Mouse (Mus musculus) lung, postnatal 0 days (tissue): Measurements from ENCODE around the gene Pigm. TPM values are rescaled to one million over a fixed set of nuclear protein-coding genes. Genes with fewer than 3 reads are reported as not detected.

Experiments used
- ATAC-seq: fragments of 200-750 bp; cut with Nextera tagmentation; 2 replicates; pipeline ENCODE4 v1.8.0; 2017; ENCODE audit warnings: moderate library complexity
- DNase-seq: peaks from one replicate; pipeline ENCODE4 v3.0.0-alpha.2; 2016; ENCODE audit warnings: low spot score
- H3K27ac ChIP-seq: fragments of 300-500 bp; sonication (generic); 2 replicates; pipeline ENCODE4 v1.5.1; 2014; ENCODE audit warnings: antibody characterized with exemption, mild to moderate bottlenecking, low read length, mixed read lengths
- H3K27me3 ChIP-seq: fragments of 300-500 bp; sonication (generic); replicated peaks from 2 replicates; pipeline ENCODE4 v1.6.1; 2014; ENCODE audit warnings: low read length, mixed read lengths; ENCODE audit not compliant: insufficient read depth
- H3K36me3 ChIP-seq: fragments of 300-500 bp; sonication (generic); 2 replicates; pipeline ENCODE4 v1.6.1; 2014; ENCODE audit warnings: low read length, mixed read lengths; ENCODE audit not compliant: insufficient read depth
- H3K4me1 ChIP-seq: fragments of 300-500 bp; sonication (generic); 2 replicates; pipeline ENCODE4 v1.6.1; 2014; ENCODE audit warnings: antibody characterized with exemption, low read depth, low read length, mixed read lengths; ENCODE audit not compliant: insufficient read depth
- H3K4me2 ChIP-seq: fragments of 300-500 bp; sonication (generic); replicated peaks from 2 replicates; pipeline ENCODE4 v1.6.1; 2014; ENCODE audit warnings: low read depth, mild to moderate bottlenecking, low read length, moderate library complexity, mixed read lengths
- H3K4me3 ChIP-seq: fragments of 300-500 bp; sonication (generic); 2 replicates; pipeline ENCODE4 v1.5.1; 2014; ENCODE audit warnings: low read depth, low read length
- H3K9ac ChIP-seq: fragments of 300-500 bp; sonication (generic); replicated peaks from 2 replicates; pipeline ENCODE4 v1.6.1; 2014; ENCODE audit warnings: low read depth, mild to moderate bottlenecking
- H3K9me3 ChIP-seq: fragments of 300-500 bp; sonication (generic); 2 replicates; pipeline ENCODE4 v1.6.1; 2016; ENCODE audit warnings: low read length, mixed read lengths
- CTCF ChIP-seq: IDR thresholded peaks from 2 replicates; pipeline ENCODE4 v1.5.1; 2016; ENCODE audit warnings: antibody characterized with exemption, mild to moderate bottlenecking
- EP300 ChIP-seq: IDR thresholded peaks from 2 replicates; pipeline ENCODE4 v1.6.1; 2016; ENCODE audit warnings: antibody characterized with exemption, mild to moderate bottlenecking, control low read depth
- WGBS: fragments of 180-500 bp; shearing (Covaris S2); extraction: QIAGEN DNeasy Blood & Tissue Kit; methylation state at CpG from one replicate; pipeline ENCODE4 v1.1.7; 2014; 5-methylcytosine and 5-hydroxymethylcytosine counted together
- polyA plus RNA-seq: library from polyadenylated mRNA; unstranded; fragments of >200 nt; fragmentation: Nextera tagmentation; extraction: Ambion mirVana; gene quantifications from 2 replicates; pipeline ENCODE4 v1.2.1, GENCODE M21; 2015

Pigm gene
- polyA plus RNA-seq, 1 experiment from 2014 or later: 3.5 TPM

- WGBS: 57% methylated on average over 1 of the region's 1 CpGs
- Histone ChIP-seq H3K36me3 (no peaks in the 10 kb centered on the region), H3K27ac (no peak overlapping the region), H3K4me3 (no peak overlapping the region), H3K9me3 (no peaks in the 10 kb centered on the region), H3K27me3 (no peaks in the 10 kb centered on the region), H3K4me1 (no peaks in the 10 kb centered on the region; the same call in 1 of the 2 replicates), H3K4me2 (no peak overlapping the region), H3K9ac (no peak overlapping the region)
- no peak for DNase-seq
- no peak for TF ChIP-seq CTCF
- no peak for TF ChIP-seq EP300
- no peak for ATAC-seq
These were observed 50.1 kb downstream of the Pigm start for GRCm38 (mm10) chr1:172426419-172426818.

DNA sequence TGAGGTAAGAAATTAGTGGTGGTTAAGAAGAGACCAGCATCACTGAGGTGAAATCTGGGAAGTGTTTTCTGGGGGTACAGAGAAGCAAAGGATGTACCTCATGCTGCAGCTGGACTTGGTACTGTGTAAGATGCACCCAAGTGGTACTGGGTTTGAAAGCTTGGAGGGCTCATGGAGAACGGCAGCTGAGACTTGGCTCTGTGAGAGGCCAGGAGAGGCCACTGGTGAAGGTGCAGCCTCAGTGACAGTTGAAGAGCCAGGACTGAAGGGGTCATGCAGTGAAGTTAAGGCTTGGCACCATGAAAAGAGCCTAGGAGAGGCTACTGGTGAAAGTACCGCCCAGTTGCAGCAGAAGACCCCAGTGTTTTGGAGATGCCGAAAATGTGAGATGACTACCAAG, 51.5 kb downstream of the Pigm start:
- Histone ChIP-seq H3K4me3 (no peak overlapping the region), H3K27me3 (no peaks in the 10 kb centered on the region), H3K4me1 (peaks cover 4% of the 10 kb centered on the region; the same call in 1 of the 2 replicates), H3K27ac (no peak overlapping the region), H3K9me3 (no peaks in the 10 kb centered on the region), H3K4me2 (no peak overlapping the region), H3K9ac (no peak overlapping the region), H3K36me3 (no peaks in the 10 kb centered on the region)
- TF ChIP-seq EP300 (no peak), CTCF (no peak)
- WGBS: 88% methylated on average over 3 of the region's 3 CpGs
- no peak for DNase-seq
- ATAC-seq: no peak

GRCm38 (mm10) chr1:172428614-172429013, 52.3 kb downstream of the Pigm start:
- 52% methylated on average over 1 of the region's 1 CpGs for WGBS
- Histone ChIP-seq H3K4me1 (peaks cover 4% of the 10 kb centered on the region; the same call in 1 of the 2 replicates), H3K27me3 (no peaks in the 10 kb centered on the region), H3K27ac (no peak overlapping the region), H3K4me3 (no peak overlapping the region), H3K9ac (no peak overlapping the region), H3K9me3 (no peaks in the 10 kb centered on the region), H3K4me2 (no peak overlapping the region), H3K36me3 (no peaks in the 10 kb centered on the region)
- no peak for TF ChIP-seq EP300
- TF ChIP-seq CTCF: no peak
- DNase-seq (no peak), ATAC-seq (no peak)

DNA sequence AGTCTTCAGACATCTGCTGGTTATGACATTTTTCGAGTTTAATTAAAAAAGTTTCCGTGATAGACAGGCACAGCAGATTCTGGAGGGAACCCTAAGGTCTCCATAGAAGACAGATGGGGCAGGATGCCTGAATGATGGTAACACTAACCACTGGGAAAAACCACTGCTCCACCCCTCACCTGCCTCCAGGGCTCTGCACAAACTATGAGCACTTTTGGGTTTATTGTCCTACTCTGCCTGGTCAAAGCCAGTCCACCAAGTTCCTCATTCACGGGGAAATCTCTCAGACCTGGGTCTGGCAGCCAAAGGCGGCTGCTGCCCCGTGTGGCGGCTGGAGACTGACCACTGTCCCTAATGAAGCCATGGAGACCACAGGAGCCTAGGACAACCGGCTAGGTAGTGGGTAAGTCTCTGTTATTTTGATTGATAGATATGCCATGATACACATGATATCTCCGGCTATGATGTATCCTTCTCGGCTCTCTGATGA, 54.4 kb downstream of the Pigm start:
- no peak for TF ChIP-seq EP300
- no peaks in the 10 kb centered on the region for H3K9me3 ChIP-seq
- H3K4me3 ChIP-seq: no peak overlapping the region
- ATAC-seq (no peak), DNase-seq (no peak)
- H3K27ac ChIP-seq: no peak overlapping the region
- H3K27me3 ChIP-seq: no peaks in the 10 kb centered on the region
- peaks cover 4% of the 10 kb centered on the region; the same call in 1 of the 2 replicates for H3K4me1 ChIP-seq
- H3K36me3 ChIP-seq: no peaks in the 10 kb centered on the region
- 53% methylated on average over 9 of the region's 9 CpGs for WGBS
- H3K9ac ChIP-seq: no peak overlapping the region
- no peak overlapping the region for H3K4me2 ChIP-seq

- Histone ChIP-seq H3K4me1 (peaks cover 4% of the 10 kb centered on the region; the same call in 1 of the 2 replicates), H3K9ac (no peak overlapping the region), H3K4me2 (no peak overlapping the region), H3K36me3 (no peaks in the 10 kb centered on the region), H3K9me3 (no peaks in the 10 kb centered on the region), H3K4me3 (no peak overlapping the region), H3K27me3 (no peaks in the 10 kb centered on the region), H3K27ac (no peak overlapping the region)
- TF ChIP-seq CTCF (no peak), EP300 (no peak)
- 13% methylated on average over 4 of the region's 4 CpGs for WGBS
- ATAC-seq: peak; percentile 72
- peak; percentile 56 for DNase-seq
These were observed 55.7 kb downstream of the Pigm start for GRCm38 (mm10) chr1:172431836-172432586.

GRCm38 (mm10) chr1:172432587-172432955, 56.2 kb downstream of the Pigm start:
- no peak for ATAC-seq
- WGBS: 67% methylated on average over 3 of the region's 3 CpGs
- H3K4me3 ChIP-seq: no peak overlapping the region
- no peak overlapping the region for H3K27ac ChIP-seq
- no peak overlapping the region for H3K9ac ChIP-seq
- no peaks in the 10 kb centered on the region for H3K9me3 ChIP-seq
- no peak for TF ChIP-seq EP300
- TF ChIP-seq CTCF: no peak
- DNase-seq: no peak
- no peaks in the 10 kb centered on the region for H3K36me3 ChIP-seq
- H3K4me1 ChIP-seq: peaks cover 4% of the 10 kb centered on the region; the same call in 1 of the 2 replicates
- H3K27me3 ChIP-seq: no peaks in the 10 kb centered on the region
- no peak overlapping the region for H3K4me2 ChIP-seq
